Mouse (Mus musculus): ENCODE measurements at regions not wholly inside any gene's neighbourhood (a gene's known extent, or its start where the extent isn't known, plus 50 kb on each side); places are given as distances from the start of the nearest gene placed in this dataset.
A peak's percentile ranks its signal among the peaks of the same experiment; 100 is the strongest.

DNA sequence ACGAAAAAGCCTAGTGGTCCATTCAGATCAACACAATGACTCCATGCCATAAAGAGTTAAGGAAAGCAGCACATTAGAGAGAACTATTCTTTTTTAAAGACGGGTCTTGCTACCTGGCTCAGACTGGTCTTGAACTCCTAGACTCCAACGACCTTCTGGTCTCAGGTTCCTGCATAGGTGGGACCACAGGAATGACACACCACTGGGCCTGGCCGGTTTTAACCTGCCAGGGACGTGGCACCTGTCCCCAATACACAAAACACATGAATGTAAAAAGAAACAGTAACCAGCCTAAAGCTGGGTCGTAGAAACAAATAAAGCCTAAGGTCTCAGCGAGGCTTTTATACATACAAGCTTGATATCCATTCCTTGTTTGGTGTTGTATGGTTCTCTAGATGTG is 67.9 kb downstream of the Hes1 start:
- Histone ChIP-seq H3K4me1 (ENCODE audit: control insufficient read depth, insufficient read depth, low read depth, low read length) (no peaks in the 10 kb centered on the region; the same call in 1 of the 2 replicates), H3K4me2 (ENCODE audit: low read length) (no peak overlapping the region), H3K27me3 (replicated peaks; ENCODE audit: control insufficient read depth, insufficient read depth, low read length) (peaks cover 21% of the 10 kb centered on the region), H3K9ac (ENCODE audit: low read depth, low read length) (no peak overlapping the region), H3K36me3 (ENCODE audit: control insufficient read depth, insufficient read depth, low read length) (no peaks in the 10 kb centered on the region), H3K4me3 (ENCODE audit: low read length) (no peak overlapping the region), H3K27ac (ENCODE audit: low read depth, low read length) (no peak overlapping the region), H3K9me3 (ENCODE audit: control insufficient read depth, low read length) (peaks cover 6% of the 10 kb centered on the region)
- ATAC-seq = no peak
- 82% methylated on average over 7 of the region's 7 CpGs for WGBS

DNA sequence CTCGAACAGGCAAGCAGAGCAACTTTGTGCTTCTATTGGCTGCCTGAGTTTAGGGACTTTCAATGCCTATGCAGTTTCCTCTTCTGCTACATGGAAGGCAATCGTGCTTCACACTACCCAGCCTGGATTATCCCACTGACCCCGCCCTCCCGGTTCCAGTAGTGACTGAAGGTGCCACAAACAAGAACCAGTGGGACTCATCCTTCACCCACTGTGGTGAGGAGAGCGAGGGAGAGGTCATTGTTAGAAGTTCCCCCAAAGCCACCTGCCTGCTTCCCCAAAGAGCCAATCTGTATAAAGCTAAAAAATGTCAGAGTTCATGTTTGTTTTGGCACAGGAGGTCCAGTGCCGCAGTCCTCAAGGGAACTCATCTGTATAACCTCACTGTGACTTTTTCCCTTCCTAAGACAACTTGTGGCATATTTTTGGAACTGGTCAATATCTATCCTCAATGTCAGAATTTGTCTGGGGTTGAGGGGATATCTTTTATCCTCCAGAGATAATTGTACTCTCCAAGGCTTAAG is 70.5 kb downstream of the Hes1 start:
- Histone ChIP-seq H3K9me3 (ENCODE audit: control insufficient read depth, low read length) (no peaks in the 10 kb centered on the region), H3K27me3 (replicated peaks; ENCODE audit: control insufficient read depth, insufficient read depth, low read length) (peaks cover 21% of the 10 kb centered on the region), H3K4me1 (ENCODE audit: control insufficient read depth, insufficient read depth, low read depth, low read length) (no peaks in the 10 kb centered on the region; the same call in 1 of the 2 replicates), H3K27ac (ENCODE audit: low read depth, low read length) (no peak overlapping the region), H3K36me3 (ENCODE audit: control insufficient read depth, insufficient read depth, low read length) (no peaks in the 10 kb centered on the region), H3K9ac (ENCODE audit: low read depth, low read length) (no peak overlapping the region), H3K4me3 (ENCODE audit: low read length) (no peak overlapping the region), H3K4me2 (ENCODE audit: low read length) (no peak overlapping the region)
- 70% methylated on average over 6 of the region's 6 CpGs for WGBS
- no peak for ATAC-seq

DNA sequence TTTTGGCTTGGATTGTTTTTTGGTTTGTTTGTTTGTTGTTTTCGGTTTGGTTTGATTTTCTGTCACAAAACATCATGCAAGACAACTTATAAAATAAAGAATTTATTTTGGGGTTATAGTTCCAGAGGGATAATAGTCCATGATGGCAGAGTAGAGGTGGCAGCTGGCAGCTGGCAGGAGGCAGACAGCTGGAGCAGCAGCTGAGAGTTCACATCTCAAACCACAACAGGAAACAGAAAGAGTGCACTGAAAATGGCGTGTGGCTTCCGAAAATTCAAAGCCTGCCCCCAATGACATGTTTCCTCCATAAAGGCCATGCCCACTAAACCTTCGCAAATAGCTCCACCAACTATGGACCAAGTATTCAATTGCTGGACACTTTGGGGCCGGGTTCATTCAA is 72.7 kb downstream of the Hes1 start:
- H3K4me2 ChIP-seq (ENCODE audit: low read length) = no peak overlapping the region
- H3K27me3 ChIP-seq (replicated peaks; ENCODE audit: control insufficient read depth, insufficient read depth, low read length) = peaks cover 20% of the 10 kb centered on the region
- no peaks in the 10 kb centered on the region for H3K36me3 ChIP-seq (ENCODE audit: control insufficient read depth, insufficient read depth, low read length)
- H3K9ac ChIP-seq (ENCODE audit: low read depth, low read length) = no peak overlapping the region
- no peak for ATAC-seq
- H3K4me1 ChIP-seq (ENCODE audit: control insufficient read depth, insufficient read depth, low read depth, low read length) = no peaks in the 10 kb centered on the region
- no peaks in the 10 kb centered on the region for H3K9me3 ChIP-seq (ENCODE audit: control insufficient read depth, low read length)
- no peak overlapping the region for H3K4me3 ChIP-seq (ENCODE audit: low read length)
- H3K27ac ChIP-seq (ENCODE audit: low read depth, low read length) = no peak overlapping the region
- WGBS = 91% methylated on average over 5 of the region's 5 CpGs

DNA sequence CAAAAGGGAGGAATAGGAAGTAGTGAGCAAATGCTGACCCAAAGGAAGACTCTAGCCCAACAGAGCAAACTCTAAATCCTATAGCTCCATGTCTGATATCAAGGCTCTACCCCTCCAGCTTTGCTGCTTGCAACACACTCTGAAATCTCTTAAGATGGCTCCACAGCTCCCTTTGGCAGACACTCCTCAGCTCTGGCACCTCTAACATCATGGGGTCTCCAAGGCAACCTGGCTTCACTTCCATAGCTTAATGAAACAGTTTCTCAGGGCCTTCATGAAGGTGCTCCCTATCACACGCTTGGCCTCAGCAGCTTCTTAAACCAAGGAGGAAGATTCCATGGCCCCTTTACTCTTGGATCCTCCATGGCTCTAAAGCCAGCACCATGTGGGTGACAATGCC is 73.6 kb downstream of the Hes1 start:
- Histone ChIP-seq H3K4me1 (ENCODE audit: control insufficient read depth, insufficient read depth, low read depth, low read length) (no peaks in the 10 kb centered on the region), H3K4me3 (ENCODE audit: low read length) (no peak overlapping the region), H3K9ac (ENCODE audit: low read depth, low read length) (no peak overlapping the region), H3K27ac (ENCODE audit: low read depth, low read length) (no peak overlapping the region), H3K4me2 (ENCODE audit: low read length) (no peak overlapping the region), H3K36me3 (ENCODE audit: control insufficient read depth, insufficient read depth, low read length) (no peaks in the 10 kb centered on the region), H3K27me3 (replicated peaks; ENCODE audit: control insufficient read depth, insufficient read depth, low read length) (peaks cover 17% of the 10 kb centered on the region), H3K9me3 (ENCODE audit: control insufficient read depth, low read length) (no peaks in the 10 kb centered on the region)
- WGBS = 92% methylated on average over 1 of the region's 1 CpGs
- ATAC-seq = no peak

DNA sequence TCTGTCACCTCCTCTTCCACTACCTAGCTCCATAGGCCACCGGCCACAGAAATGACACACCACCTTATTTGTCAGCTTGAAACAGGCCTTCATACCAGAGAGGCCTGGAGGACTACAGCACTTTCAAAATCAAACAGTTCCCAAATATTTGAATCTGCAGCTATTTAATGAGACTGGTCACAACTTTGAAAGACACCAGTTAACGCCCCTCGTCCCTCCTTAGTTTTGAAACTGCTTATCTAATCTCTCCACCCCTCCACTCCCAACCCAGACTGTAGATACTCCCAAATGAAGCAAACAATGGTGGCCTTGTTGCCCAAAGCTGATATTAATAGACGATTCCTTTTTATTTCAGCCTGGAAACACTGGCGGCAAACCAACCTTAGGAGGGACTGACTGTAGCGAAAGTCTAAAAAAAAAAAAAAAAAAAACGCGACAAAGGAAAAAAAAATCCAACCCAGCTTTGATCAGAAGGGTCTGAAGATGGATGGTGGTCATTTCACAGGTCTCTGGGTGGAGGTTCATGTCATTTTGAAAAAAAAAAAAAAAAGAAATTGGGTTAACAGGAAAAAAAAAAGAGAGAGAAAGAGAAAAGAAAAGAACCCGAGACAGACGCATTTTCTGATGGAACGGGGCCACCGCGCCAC is 80.8 kb downstream of the Hes1 start:
- WGBS = 16% methylated on average over 13 of the region's 13 CpGs
- Histone ChIP-seq H3K4me3 (ENCODE audit: low read length) (0 out of 2 replicates have a peak overlapping the region, but pooled peaks have one; percentile 9), H3K27me3 (replicated peaks; ENCODE audit: control insufficient read depth, insufficient read depth, low read length) (no peaks in the 10 kb centered on the region; the same call in 1 of the 2 replicates), H3K27ac (ENCODE audit: low read depth, low read length) (no peak overlapping the region), H3K9me3 (ENCODE audit: control insufficient read depth, low read length) (no peaks in the 10 kb centered on the region), H3K36me3 (ENCODE audit: control insufficient read depth, insufficient read depth, low read length) (no peaks in the 10 kb centered on the region), H3K9ac (ENCODE audit: low read depth, low read length) (no peak overlapping the region), H3K4me2 (ENCODE audit: low read length) (peak overlapping the region; percentile 48), H3K4me1 (ENCODE audit: control insufficient read depth, insufficient read depth, low read depth, low read length) (peaks cover 7% of the 10 kb centered on the region)
- ATAC-seq = no peak

DNA sequence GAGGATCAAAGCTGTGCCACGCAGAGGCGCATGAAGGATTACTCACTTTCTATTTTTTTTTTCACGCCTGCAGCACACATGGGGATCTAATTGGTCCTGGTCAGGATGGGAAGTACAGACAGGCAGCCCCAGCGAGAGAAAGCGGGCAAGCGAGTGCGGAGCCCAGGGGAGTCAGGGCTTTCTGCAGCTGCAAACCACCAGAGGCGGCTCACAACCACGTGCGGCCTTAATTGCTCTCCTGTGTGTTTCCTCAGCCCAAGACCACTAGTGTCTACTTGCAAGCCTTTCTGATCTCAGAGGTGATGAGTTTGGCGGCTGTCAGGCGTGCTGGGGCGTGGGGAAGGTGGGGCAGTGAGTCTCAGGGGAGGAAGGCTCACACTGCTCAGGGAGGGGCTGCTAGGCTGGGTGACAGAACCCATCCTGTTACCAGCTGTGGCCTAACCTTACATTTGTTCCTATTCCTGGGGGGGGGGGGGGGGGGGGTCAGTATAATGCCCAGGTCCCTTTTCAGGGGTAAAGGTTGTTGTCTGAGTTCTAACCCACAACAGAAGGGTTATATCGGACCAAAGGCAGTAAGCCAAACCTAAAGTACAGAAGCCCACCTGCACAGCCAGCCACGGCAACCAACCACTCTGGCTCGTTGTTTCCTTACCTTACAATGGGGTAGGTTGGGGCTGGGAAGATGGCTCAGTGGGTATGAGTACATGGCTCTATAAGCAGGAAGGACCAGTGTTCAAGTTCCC is 81.5 kb downstream of the Hes1 start:
- no peak overlapping the region for H3K27ac ChIP-seq (ENCODE audit: low read depth, low read length)
- H3K4me3 ChIP-seq (ENCODE audit: low read length) = 0 out of 2 replicates have a peak overlapping the region, but pooled peaks have one; percentile 9
- H3K27me3 ChIP-seq (replicated peaks; ENCODE audit: control insufficient read depth, insufficient read depth, low read length) = peaks cover 2% of the 10 kb centered on the region; the same call in 1 of the 2 replicates

DNA sequence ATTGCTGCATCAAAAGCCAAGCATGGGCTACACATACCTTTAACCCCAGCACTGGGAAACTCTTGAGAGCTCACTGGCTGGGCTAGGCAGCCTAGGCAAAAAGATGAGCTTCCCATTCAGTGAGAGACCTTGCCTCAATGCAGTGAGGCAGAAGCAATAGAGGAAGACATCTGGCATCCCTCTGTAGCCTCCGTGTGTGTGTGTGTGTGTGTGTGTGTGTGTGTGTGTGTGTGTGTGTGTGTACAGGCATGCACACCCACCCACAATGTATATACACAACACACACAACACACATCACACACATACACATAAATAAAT is 82.0 kb downstream of the Hes1 start:
- Histone ChIP-seq H3K27ac (ENCODE audit: low read depth, low read length) (no peak overlapping the region), H3K9ac (ENCODE audit: low read depth, low read length) (no peak overlapping the region), H3K4me3 (ENCODE audit: low read length) (no peak overlapping the region), H3K9me3 (ENCODE audit: control insufficient read depth, low read length) (no peaks in the 10 kb centered on the region), H3K36me3 (ENCODE audit: control insufficient read depth, insufficient read depth, low read length) (no peaks in the 10 kb centered on the region), H3K4me2 (ENCODE audit: low read length) (no peak overlapping the region), H3K27me3 (replicated peaks; ENCODE audit: control insufficient read depth, insufficient read depth, low read length) (peaks cover 2% of the 10 kb centered on the region), H3K4me1 (ENCODE audit: control insufficient read depth, insufficient read depth, low read depth, low read length) (peaks cover 7% of the 10 kb centered on the region)
- 58% methylated on average over 1 of the region's 1 CpGs for WGBS
- ATAC-seq = no peak

More for the DNA sequence above, 81.5 kb downstream of the Hes1 start:
- Histone ChIP-seq H3K4me1 (ENCODE audit: control insufficient read depth, insufficient read depth, low read depth, low read length) (peaks cover 7% of the 10 kb centered on the region), H3K9ac (ENCODE audit: low read depth, low read length) (peak overlapping the region; percentile 15; the same call in 1 of the 2 replicates), H3K9me3 (ENCODE audit: control insufficient read depth, low read length) (no peaks in the 10 kb centered on the region), H3K36me3 (ENCODE audit: control insufficient read depth, insufficient read depth, low read length) (no peaks in the 10 kb centered on the region), H3K4me2 (ENCODE audit: low read length) (peak overlapping the region; percentile 48)
- WGBS = 11% methylated on average over 16 of the region's 16 CpGs
- peak; percentile 68 for ATAC-seq

DNA sequence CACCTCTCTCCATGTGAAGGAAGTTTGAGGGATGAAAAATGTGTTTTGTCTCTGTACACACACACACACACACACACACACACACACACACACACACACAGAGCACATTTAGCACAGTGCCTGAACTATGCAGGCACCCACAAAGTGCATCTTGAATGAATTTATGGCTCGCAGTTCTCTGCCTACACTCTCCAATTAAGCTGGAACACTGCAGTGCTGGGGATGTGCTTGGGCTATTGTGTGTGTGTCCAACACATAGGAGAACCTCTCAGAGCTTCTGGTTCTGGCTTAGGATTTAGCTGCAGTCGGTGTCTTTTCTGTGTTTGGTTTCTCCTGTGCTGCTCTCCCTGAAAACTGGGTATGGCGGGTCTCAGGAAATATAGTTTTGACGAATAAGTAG is 83.1 kb downstream of the Hes1 start:
- no peak overlapping the region for H3K4me2 ChIP-seq (ENCODE audit: low read length)
- peaks cover 7% of the 10 kb centered on the region for H3K4me1 ChIP-seq (ENCODE audit: control insufficient read depth, insufficient read depth, low read depth, low read length)
- H3K27me3 ChIP-seq (replicated peaks; ENCODE audit: control insufficient read depth, insufficient read depth, low read length) = peaks cover 2% of the 10 kb centered on the region
- no peaks in the 10 kb centered on the region for H3K36me3 ChIP-seq (ENCODE audit: control insufficient read depth, insufficient read depth, low read length)
- 87% methylated on average over 4 of the region's 4 CpGs for WGBS
- no peaks in the 10 kb centered on the region for H3K9me3 ChIP-seq (ENCODE audit: control insufficient read depth, low read length)
- no peak for ATAC-seq
- no peak overlapping the region for H3K4me3 ChIP-seq (ENCODE audit: low read length)
- no peak overlapping the region for H3K9ac ChIP-seq (ENCODE audit: low read depth, low read length)
- no peak overlapping the region for H3K27ac ChIP-seq (ENCODE audit: low read depth, low read length)

DNA sequence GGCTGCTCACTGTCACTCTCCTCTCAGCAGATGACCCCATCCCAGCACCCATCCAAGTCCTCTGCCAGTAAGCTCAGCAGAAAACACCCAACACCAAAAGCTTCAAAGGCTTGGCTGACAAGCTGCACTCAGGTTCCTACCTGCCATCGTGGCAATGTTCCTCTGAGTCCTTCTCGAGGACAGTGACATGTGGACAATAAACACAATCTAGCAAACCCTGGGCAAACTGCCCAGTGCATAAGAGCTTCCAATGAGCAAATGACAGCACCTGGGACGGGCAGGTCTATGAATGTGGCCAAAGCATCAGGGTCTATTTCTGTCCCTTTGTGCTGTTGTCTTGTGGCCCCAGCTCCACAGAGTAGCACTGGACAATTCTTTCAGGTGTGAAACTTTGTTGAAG is 86.9 kb downstream of the Hes1 start:
- no peak overlapping the region for H3K9ac ChIP-seq (ENCODE audit: low read depth, low read length)
- H3K27ac ChIP-seq (ENCODE audit: low read depth, low read length) = no peak overlapping the region
- H3K4me3 ChIP-seq (ENCODE audit: low read length) = no peak overlapping the region
- H3K4me1 ChIP-seq (ENCODE audit: control insufficient read depth, insufficient read depth, low read depth, low read length) = peaks cover 10% of the 10 kb centered on the region
- ATAC-seq = no peak
- H3K36me3 ChIP-seq (ENCODE audit: control insufficient read depth, insufficient read depth, low read length) = no peaks in the 10 kb centered on the region
- 65% methylated on average over 3 of the region's 3 CpGs for WGBS
- H3K27me3 ChIP-seq (replicated peaks; ENCODE audit: control insufficient read depth, insufficient read depth, low read length) = peaks cover 2% of the 10 kb centered on the region; the same call in 1 of the 2 replicates
- no peaks in the 10 kb centered on the region for H3K9me3 ChIP-seq (ENCODE audit: control insufficient read depth, low read length)
- no peak overlapping the region for H3K4me2 ChIP-seq (ENCODE audit: low read length)
